Mouse (Mus musculus) embryo, embryonic 11 days (tissue): ENCODE measurements around the gene Iffo2.

Experiments used
- DNase-seq: peaks from one replicate; pipeline ENCODE4 v3.0.0-alpha.2; 2015

Gene Iffo2

GRCm38 (mm10) chr4:139535127-139535695 is 4.9 kb downstream of the Iffo2 start:
- peak; percentile 51 for DNase-seq

DNA sequence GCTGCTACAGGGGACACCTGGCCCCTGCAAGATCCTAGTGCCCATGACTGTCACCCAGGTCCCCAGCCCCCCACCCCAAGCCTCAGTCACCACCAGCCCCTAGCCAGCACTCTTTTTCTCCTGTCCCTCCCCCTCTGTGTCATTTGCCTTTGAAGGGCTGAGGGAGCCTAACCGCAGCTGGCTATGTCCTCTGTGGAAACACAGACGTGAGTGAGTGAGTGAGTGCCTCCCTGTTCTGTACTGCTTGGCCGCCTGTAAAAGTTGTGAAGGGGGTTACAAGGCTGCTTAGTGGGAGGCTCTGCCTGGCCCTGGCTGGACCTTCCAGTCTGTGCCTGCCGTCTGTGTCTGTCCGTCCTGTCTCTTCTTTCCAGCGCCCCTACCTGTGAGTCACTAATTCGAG is 5.4 kb downstream of the Iffo2 start:
- peak; percentile 16 for DNase-seq

GRCm38 (mm10) chr4:139536706-139537105 is 6.4 kb downstream of the Iffo2 start:
- DNase-seq, result no peak

DNA sequence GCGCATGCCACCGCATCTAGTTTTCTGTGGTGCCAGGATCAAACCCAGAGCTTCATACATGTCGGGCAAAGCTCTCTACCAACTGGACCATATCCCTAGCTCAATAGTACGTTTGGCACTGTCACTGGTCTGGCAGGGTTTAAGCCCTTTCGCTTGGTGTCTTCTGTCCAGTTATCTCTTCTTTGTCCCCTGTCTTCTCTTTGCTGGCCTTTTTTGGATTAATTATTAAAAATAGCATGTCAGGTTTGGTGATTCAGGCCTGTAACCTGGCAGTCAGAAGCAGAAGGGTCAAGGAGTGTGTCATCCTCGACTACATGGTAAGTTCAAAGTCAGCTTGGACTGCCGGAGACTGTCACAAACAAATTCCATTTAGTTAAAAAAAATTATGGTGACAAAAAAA is 10.4 kb downstream of the Iffo2 start:
- DNase-seq, result no peak

GRCm38 (mm10) chr4:139545791-139546190 is 15.4 kb downstream of the Iffo2 start:
- DNase-seq, result peak; percentile 19

DNA sequence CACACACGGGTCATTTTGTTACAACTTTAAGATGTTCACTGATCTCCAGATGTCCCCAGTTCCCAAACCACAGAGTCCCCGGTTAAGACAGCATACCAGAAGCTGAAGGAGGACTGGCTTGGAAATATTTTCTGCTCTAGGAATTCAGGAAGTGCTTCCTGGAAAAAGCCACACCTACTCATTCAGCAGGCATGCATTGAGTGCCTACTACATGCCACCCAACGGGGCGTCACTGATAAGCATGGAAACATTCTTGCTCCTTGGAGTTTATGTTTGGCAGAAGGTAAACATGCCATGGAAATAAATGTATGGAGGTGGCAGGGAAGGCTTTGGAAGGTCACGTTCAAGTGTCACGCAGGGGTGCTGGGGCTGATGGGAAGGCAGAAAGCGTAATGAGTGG is 19.1 kb downstream of the Iffo2 start:
- DNase-seq, result no peak

DNA sequence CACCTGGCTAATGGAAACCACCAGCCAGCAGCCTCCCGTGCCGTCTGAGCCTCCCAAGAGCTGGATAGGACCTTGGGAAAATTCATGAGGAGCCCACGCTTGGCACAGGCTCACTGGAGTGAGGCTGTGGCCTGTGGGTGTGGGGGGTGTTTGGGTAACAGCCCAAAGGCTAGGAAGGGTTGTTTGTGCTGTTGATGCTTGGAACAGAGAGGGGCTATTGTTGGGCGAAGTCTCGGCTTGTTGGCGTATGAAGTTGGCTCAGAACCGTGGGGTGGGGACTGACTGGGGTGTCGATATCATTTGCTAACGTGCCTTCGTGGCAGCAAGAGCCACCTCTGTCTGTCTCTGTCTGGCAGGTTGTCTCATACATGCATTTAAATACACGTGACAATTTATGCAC is 24.9 kb downstream of the Iffo2 start:
- no peak for DNase-seq

DNA sequence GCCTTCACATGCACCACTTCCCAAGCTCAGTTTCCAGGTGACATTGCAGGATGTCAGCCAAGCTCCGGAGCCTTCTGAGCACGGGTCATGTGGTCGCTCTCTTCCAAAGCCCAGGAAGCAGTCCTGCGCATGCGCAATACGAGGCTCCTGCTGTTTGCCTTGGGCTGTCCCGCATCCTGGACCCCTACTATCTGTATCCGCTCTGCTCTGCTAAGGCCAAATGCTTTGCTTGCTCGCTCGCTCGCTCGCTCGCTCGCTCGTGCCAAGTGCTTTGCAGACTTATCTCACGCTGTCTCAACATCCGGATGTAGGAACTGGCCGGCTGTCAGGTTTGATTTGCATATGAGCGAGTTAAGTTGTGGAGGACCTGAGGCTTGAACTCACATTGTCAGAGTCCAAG is 25.6 kb downstream of the Iffo2 start:
- peak; percentile 30 for DNase-seq

- no peak for DNase-seq
Measured at GRCm38 (mm10) chr4:139568361-139568760, 38.0 kb downstream of the Iffo2 start.

- no peak for DNase-seq
Measured at GRCm38 (mm10) chr4:139570756-139571155, 40.4 kb downstream of the Iffo2 start.

GRCm38 (mm10) chr4:139572928-139573512 is 42.7 kb downstream of the Iffo2 start:
- no peak for DNase-seq

DNA sequence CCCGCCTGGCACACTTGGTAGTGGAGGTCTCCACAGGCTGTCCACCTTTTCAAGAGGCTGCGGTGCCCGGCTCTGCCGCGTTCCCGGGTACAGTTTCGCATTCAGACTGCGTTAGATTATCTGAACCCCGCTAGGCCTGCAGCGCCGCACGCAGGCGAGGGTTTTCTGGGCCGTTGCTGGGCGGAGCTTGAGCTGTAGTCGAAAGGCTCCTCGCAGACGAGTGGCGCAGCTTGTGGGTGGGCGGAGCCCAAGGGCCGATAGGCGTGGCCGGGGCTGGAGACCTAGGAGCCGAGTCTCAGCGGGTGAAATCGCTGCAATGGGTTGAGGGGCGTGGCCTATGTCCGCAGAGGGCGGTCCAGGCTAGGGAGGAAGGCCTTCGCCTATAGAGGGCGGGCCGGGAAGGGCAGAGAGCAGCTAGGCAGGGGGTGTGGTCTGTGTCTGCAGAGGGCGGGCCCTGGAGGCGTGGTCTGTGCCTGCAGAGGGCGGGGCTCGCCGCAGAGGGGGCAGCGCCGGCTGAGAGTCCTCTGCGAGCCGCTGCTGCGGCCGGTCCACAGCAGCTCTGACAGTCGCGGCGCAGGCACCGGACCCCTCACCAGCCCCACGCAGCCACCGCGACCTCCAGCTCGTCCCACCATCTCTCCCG is 43.9 kb downstream of the Iffo2 start:
- peak; percentile 100 for DNase-seq

DNA sequence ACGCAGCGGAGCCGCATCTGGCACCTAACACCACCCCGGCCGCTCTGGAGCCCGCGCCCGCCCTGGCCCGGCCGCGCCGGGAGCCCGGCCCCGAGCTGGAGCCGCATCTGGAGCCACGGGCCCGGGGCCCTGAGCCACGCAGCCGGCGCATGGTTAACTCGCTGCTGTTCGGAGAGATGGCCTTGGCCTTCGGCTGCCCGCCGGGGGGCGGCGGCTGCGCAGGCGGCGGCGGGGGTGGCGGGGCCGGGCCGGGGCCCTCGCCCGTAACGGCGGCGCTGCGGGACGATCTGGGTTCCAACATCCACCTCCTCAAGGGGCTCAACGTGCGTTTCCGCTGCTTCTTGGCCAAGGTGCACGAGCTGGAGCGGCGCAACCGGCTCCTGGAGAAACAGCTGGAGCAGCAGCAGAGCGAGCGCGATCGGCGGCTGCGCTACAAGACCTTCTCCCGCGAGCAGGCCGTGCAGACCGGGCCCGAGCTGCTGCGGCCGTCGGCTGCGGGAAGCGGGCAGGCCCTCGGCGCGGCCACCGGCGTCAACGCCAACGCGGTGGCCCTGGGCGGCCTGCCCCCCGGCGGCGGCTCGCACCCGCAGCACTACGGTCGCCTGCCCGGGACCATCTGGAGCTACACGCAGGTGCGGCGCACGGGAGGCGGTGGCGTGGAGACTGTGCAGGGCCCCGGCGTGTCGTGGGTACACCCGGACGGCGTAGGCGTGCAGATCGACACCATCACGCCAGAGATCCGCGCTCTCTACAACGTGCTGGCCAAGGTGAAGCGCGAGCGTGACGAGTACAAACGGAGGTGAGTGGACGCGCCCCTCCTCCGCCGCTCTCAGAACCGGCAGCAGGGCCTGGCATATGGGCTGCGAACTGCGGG is 44.7 kb downstream of the Iffo2 start:
- peak; percentile 63 for DNase-seq

GRCm38 (mm10) chr4:139575673-139576003 is 45.3 kb downstream of the Iffo2 start:
- DNase-seq, result no peak

DNA sequence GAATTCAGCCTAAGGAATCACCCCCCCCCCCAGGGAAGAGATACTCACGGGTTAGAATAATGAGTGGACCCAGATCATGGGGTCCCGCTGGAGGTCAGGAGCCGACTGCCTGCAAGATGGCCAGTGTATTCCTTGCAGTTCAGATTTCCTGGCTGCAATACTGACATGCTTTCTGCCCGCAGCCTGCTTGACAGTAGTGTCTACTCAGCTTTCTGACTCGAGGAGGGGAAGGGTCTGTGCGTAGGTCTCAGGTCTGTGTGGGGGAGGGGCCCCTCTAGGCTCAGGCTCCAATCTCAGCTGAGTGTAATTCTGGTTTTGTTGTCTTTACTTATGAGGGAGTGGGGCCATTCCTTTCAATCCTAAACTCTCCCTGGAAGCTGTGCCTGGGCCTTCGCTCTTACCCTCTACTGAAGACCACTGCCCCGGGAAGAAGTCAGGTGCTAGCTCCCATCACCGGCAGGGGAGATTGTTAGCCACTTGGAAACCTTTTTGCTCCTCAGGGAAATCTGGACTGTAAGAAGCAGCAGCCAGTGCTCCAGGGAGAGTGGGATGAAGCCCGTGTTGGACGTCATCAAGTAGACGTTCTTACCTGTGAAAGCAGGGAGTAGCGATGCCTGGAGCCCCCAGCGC is 46.0 kb downstream of the Iffo2 start:
- peak; percentile 59 for DNase-seq

DNA sequence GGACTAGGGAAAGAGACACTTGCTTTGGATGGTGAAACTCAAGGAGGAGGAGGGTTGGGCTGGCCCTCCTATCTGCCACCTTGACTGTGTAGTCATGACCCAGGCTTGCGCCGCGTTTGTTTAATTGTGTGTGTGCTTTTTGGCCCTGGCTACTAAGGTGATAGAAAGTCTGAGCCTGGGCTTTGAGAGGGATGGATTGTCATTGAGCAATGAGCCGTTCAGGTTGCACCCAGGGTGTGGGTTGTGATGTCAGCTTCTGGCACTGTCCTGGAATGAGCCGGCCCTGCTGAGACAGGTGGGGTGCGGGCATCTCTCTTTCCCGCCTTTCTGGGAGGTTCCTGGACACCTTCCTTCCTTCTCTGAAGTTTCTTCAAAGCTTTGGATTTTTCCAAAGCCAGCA is 46.7 kb downstream of the Iffo2 start:
- DNase-seq, result no peak

DNA sequence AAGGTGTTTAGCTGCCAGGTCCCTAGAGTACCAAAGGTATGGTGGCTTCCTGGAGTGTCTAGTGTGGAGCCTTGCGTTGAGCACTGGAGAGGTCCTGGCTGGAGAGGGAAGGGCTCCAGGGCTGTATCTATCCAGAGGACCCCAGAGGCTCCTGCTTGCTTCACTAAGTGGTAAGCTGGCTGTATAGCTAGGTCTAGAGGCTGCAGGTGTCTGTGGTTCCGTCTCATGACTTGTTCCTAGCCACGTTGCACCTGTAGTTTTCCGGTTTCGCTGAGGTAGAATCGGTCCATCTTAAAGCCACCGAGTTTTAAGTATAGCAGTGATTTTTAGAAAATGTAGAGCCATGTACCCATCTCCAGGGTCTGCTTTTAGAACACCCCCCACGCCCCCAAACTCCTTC is 48.0 kb downstream of the Iffo2 start:
- no peak for DNase-seq

DNA sequence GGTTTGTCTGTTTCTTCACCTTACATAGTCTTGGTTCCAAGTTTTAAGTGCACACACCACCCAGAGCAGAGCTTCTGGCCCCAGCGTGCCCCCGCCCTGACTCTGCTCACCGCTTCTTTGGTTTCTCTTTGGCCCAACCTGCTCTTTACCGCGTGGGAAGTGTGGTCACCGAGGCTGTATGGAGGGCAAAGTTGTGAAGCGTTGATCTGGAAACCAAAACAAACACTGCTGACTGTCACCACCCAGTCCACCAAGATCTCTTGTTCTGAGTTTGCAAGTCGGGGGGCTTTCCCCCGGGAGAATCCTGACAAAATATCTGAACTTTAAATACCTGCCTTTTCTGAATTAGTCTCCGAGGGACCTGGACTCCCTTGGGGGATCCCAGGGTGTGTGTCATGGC is 48.7 kb downstream of the Iffo2 start:
- DNase-seq, result no peak

DNA sequence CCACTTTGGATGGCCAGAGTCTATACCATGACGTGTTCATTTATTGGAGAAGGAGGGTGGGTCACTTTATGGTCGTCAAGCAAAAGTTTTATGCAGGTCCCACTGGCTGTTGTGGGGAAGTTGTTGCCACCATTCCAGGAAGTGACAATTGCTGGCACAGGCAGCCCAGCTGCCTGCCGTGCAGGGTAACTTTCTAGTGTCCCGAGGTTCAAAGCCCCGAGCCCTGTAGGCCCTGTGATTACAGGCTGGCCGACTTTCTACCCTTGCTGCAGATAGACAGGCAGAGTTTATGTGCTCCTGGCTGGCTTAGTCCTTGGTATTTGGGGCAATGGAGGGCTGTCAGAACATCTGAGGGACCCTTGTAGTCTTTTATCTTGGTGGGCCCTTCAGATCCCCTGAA is 49.1 kb downstream of the Iffo2 start:
- DNase-seq, result no peak

DNA sequence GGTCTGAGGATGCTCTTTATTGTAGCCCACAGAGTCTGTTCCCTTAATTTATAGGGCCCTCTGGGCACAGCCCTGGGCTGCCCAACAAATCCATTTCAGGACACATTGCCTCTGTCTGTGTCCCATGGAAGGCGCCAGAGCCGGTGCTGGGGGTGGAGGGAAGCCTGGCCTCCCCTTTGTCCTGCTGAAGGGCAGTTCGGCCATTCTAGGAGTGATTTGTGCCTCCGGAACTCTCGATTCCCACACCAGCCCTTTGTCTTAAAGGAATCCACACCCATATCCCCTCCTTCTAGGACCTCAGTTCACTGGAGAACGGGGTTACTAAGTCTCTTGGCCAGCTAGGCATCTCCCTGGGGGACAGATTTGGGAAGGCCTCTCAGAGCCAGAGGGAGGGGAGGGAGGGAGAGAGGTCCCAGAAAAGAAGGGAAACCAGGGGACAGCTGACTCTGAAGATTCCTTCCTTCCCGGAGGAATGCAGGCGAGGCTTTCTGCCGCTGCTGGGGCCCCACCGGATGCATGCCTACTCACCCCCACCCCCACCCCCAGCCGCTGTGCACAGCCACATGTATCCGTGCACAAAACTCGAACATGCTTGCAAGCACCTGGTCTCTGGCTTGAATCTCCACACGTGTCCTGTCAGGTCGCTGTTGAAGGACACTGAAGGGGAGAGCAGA is 50.5 kb downstream of the Iffo2 start:
- peak; percentile 76 for DNase-seq

DNA sequence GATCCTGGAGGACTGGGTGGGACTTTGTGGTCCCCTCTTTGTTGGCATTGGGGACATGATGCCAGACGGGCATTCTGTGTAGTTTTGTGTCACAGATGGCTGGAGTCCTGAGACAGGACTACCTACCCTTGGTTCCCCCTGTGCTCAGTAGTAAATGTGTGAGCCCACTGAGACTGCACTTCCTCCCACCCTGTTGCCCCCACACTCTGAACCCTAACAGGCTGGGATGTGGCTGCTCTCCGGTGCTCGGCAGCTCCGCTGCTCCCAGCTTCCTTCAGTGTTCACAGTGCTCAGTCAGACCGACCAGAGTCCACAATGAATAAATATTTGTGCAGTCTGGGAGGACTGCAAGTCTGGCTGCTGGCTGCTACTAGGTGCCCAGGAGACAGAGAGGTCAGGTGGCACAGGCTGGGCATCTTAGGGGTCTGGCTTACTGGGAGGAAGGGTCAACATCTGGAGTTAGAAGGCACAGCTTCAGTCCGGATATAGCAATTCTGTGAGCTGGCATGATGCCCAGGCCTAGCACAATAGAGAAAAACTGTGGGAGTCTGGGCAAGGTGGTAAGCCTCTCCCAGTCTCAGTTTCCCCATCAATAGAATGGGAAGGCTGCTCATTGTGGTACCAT is 51.2 kb downstream of the Iffo2 start:
- no peak for DNase-seq

DNA sequence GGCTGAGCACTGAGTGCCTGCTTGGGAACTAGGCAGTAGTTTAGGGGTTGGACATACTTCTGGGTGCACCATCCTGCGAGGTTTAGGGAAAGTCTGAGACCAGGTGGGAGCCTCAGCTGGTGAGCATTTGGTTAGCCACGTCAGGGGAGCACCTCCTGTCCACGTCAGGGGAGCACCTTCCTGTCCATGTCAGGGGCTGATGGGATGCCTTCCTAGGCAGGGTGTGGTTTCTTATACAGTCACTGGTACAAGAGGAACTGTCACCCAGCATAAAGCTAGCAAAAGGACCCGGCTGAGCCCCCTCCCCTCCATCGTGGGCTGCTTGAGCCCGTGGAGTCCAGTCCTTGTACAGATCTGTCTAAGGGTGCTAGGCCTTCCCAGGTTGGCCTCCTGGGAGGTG is 52.0 kb downstream of the Iffo2 start:
- DNase-seq, result no peak
